Mouse (Mus musculus): Measurements from ENCODE around the gene Lmx1a. TPM values are rescaled to one million over a fixed set of nuclear protein-coding genes. Genes with fewer than 3 reads are reported as not detected.

The Lmx1a gene
- total RNA-seq, 1 experiment from 2014 or later = not detected

DNA sequence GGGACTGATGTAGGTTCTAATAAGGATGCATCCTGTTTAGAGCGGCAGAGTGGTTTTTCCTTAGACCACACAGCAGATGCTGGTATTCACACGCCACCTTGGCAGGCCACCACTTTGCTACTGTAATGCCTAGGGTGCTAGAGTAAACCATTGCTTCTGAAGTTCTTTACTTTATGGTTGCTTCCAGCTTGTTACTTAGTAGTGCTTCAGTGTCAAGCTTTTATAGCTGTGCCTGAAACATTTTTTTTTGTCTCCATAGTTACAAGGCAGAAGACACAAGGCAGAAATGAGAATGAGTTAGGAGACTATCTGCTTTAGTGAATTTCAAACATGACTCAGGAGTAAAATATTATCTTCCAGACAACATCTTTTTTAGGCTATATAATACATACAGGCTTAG is 95.0 kb downstream of the Lmx1a start:
- DNase-seq = no peak

- no peak for DNase-seq
Measured at GRCm38 (mm10) chr1:167788684-167789413, 99.8 kb downstream of the Lmx1a start.

DNA sequence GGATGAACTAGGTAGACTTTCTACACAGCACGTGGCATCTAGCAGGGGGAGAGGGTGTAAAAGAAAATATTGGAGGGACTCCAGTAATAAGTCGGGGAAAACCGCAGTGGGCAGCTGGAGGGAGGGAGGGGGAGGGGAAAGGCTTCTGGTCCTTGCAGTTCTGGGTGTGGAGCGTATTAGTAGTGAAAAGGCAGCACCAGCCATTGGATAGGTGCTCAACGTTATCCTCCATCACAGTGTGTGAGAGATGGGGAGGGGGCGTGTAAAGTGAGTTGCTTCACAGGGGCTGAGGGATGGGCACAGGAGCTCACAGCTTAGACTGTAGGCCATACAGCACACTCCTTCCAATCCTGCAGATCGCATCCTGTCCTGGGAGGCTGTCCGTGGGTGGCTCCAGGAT is 100.4 kb downstream of the Lmx1a start:
- DNase-seq = no peak

DNA sequence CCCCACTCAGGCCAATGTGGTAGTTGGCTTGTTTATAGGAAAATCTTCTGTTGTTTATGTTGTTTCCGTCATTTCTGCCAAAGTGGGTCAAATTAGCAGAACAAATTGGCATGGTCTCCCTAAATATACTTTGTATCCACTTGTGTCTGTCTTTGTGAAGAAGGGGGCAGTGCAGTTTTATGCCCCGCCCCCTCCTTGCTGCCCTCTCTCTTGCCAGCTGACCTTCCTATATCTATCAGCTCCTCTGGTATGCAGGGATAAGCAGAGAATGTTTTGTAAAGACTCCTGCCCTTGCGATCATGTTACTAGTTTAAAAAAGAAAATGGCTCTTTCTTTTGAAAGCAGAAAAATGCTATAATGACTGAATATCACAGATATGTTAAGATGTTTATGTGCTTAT is 101.7 kb downstream of the Lmx1a start:
- no peak for DNase-seq

DNA sequence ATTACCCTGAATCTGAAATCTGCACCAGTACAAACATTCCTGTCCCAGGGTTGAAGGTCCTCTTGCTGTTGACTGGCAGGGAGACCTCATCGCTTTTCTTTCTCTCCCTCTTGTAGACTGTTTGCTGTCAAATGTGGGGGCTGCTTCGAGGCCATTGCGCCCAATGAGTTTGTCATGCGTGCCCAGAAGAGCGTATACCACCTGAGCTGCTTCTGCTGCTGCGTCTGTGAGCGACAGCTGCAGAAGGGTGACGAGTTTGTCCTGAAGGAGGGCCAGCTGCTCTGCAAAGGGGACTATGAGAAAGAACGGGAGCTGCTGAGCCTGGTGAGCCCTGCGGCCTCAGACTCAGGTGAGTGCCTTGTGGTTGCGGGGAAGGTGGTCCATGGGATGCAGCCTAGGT is 102.2 kb downstream of the Lmx1a start:
- no peak for DNase-seq

DNA sequence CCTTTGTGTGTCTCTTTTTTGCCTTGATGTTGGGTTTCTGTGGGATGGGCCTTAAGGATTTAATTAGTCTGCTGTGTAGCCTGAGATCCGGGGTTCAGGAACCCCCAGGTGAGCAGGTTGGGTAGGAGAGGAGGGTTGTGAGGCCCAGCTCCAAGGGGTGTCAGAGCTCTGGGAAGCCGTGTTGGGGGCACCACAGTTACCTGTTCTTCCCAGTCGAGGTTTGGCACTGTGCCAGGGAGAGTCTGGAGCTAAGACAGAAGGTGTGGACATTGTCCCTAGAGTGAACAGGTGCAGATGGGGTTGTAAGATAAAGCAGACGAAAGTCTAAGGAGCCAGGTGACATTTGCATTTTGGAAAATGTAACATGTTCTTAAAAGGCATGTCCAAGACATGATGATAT is 112.9 kb downstream of the Lmx1a start:
- DNase-seq = no peak

- DNase-seq = peak; percentile 28
Measured at GRCm38 (mm10) chr1:167802510-167803271, 113.7 kb downstream of the Lmx1a start.

GRCm38 (mm10) chr1:167803351-167803981 is 114.4 kb downstream of the Lmx1a start:
- no peak for DNase-seq

DNA sequence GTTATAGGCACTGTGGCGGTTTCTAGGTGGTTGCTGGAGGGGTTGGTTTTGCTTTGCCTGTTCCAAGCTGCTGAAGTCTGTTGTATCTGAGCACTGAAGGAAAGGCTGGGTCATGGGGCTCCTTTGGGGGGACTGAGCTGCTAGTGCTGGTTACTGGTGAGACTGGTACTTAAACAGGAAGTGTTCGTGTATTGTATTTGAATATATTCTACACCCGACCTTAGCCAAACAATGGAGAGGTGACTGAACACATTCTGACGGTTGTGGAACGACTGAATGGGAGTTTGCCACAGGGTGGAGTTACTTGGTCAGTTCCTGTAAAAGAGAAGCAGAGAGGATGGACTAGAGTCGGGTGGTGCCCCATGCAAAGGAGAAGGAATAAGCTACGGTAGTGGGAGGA is 115.8 kb downstream of the Lmx1a start:
- no peak for DNase-seq

DNA sequence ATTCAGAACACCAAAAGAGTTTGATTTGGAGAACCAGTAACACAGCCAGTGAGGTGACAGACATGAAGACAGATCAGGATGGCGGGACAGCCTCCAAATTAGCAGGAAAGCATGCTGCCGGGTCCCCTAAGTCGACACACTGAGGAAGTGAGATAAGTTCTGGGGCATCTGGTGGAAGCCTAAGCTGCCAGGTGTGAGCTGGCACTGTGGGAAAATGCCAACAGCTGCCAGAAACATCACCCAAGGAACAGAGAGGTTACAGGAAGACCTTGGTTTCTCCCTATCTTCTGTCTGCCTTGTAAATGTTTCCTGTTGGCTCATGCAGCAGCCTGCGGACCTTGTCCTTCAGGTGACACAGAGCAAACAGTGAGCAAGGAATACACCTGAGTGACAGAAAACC is 122.1 kb downstream of the Lmx1a start:
- DNase-seq = no peak

DNA sequence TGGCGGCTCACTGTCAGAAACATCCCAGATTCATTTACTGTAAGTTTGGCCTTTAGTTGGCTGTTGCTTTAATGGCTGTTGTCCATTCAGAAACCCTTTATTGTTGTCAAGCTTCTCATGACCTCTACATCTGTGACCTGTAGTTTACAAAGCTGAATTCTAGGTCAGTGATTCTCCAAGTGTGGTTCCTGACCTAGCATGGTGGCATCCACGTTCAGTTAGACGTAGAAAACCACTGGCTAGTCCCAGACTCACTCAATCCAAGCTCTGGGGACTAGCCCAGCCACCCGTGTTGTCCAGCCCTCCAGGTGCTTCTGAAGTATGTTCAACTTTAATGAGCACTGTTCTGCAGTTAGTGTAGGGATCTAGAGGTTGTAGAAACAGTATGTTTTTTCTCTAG is 126.1 kb downstream of the Lmx1a start:
- DNase-seq = no peak

DNA sequence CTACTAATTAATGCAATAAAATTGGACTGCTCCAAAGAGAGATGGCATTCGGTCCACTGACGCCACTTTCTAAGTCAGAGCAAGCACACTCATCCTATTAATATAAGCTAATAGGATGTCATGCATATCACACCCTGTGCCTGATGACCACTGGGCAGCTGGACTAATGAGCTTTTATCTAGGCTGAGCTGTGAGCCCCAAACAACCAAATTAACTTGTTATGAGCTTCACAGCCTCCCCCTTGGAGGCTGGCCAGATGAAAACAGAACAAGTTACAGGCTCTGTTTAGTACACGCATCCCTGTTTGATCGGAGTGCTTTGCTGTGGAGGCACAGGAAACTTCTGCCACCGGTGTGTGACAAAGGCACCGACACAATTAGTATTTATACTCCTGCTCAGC is 128.0 kb downstream of the Lmx1a start:
- no peak for DNase-seq

- peak; percentile 13 for DNase-seq
Measured at GRCm38 (mm10) chr1:167817616-167818015, 128.6 kb downstream of the Lmx1a start.

DNA sequence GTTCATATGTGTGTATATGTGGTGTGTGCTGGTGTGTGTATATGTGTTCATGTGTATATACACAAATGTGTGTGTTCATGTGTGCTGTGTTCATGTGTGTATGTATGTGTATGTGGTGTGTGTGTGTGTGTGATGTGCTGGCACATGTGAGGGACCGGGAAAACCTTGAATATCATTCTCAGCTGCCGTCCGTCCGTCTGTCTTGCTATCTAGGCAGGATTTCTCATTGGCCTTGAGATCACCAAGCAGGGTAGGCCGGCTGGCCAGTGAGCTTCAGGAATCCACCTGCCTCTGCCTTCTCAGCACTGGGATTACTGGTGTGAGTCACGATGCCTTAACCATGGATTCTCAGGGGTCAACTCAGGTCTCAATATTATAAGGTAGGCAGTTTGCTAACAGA is 131.0 kb downstream of the Lmx1a start:
- DNase-seq = no peak

GRCm38 (mm10) chr1:167821125-167821524 is 132.1 kb downstream of the Lmx1a start:
- no peak for DNase-seq

DNA sequence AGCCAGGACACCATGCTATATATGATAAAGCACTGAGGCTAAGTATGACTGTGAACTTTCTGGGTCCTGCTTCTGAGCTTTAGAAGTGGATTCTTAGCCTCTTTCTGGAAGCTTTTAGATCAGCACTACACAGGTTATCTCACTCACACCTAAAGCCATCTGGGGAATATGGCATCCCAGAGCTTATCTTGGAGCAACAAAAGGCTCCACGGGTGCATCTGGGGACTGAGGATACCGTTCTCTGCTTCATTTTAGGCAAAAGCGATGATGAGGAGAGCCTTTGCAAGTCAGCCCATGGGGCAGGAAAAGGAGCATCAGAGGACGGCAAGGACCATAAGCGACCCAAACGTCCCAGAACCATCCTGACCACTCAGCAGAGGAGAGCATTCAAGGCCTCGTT is 141.3 kb downstream of the Lmx1a start:
- no peak for DNase-seq

- no peak for DNase-seq
Measured at GRCm38 (mm10) chr1:167831601-167832000, 142.6 kb downstream of the Lmx1a start.

GRCm38 (mm10) chr1:167854801-167855200 is 165.8 kb downstream of the Lmx1a start:
- no peak for DNase-seq

- DNase-seq = no peak
Measured at GRCm38 (mm10) chr1:167872028-167872427, 183.0 kb downstream of the Lmx1a start.

GRCm38 (mm10) chr1:167874099-167874498 is 185.1 kb downstream of the Lmx1a start:
- DNase-seq = no peak

- no peak for DNase-seq
Measured at GRCm38 (mm10) chr1:167877931-167878330, 188.9 kb downstream of the Lmx1a start.

- DNase-seq = no peak
Measured at GRCm38 (mm10) chr1:167878354-167878753, 189.3 kb downstream of the Lmx1a start.

DNA sequence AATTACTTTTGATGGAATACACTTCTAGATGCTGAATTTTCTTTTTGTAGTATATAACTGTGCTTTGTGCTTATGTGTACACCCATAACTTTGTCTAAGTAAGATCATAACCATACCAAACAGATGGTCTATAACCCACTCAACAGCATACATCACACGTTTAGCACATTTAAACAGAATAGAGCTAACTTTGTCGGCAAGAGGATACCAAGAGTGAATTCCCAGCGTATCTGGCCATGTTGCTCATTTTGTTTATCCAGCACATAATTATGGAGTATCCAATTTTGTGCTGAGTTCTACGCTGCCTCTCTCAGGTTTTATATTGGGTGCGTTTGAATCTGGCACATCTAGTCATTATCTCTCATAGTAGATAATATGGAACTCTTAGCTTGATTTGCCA is 196.7 kb downstream of the Lmx1a start:
- DNase-seq = no peak
